Comparison of ENCODE assay signal across 22 mouse cellular contexts in genomic region chr4:75994576-75994975, GRCm38 (mm10).
DNase-seq lines count a peak whose midpoint lies in the region; ATAC-seq and TF ChIP-seq lines count a peak whose summit lies in the region.
"Had no signal": no experiment of that assay in that cellular context is flagged by ENCODE, and none has a peak within 500 bp of the region (broad histone marks: within the 10 kb centered on the region; RNA-seq: fewer than 3 reads in every experiment).

No protein-coding gene starts in this region.

- TF ChIP-seq POLR2A in limb, embryonic 14.5 days (IDR thresholded peaks at IDR 0.05; ENCODE audit: borderline replicate concordance, extremely low read depth, insufficient read depth, insufficient read length) = no peak

- H3K9me3 ChIP-seq in embryonic facial prominence, embryonic 12.5 days = no peaks in the 10 kb centered on the region
- H3K9me3 ChIP-seq in embryonic facial prominence, embryonic 10.5 days = no peaks in the 10 kb centered on the region
- H3K9me3 ChIP-seq in limb, embryonic 14.5 days (ENCODE audit: control insufficient read depth, low read length) = no peaks in the 10 kb centered on the region
- H3K9me3 ChIP-seq in limb, embryonic 10.5 days (replicated peaks) = no peaks in the 10 kb centered on the region
- H3K9me3 ChIP-seq in embryonic facial prominence, embryonic 14.5 days (ENCODE audit: control insufficient read depth, low read length) = no peaks in the 10 kb centered on the region
- H3K9me3 ChIP-seq: forebrain, embryonic 10.5 days; forebrain, embryonic 13.5 days; hindbrain, embryonic 12.5 days; hindbrain, embryonic 15.5 days had no signal

- H3K4me1 ChIP-seq in embryonic facial prominence, embryonic 12.5 days = peaks cover 19% of the 10 kb centered on the region; the same call in 1 of the 2 replicates
- peaks cover 14% of the 10 kb centered on the region; the same call in 1 of the 2 replicates for H3K4me1 ChIP-seq in embryonic facial prominence, embryonic 10.5 days
- peaks cover 8% of the 10 kb centered on the region; the same call in 1 of the 2 replicates for H3K4me1 ChIP-seq in limb, embryonic 14.5 days (ENCODE audit: control insufficient read depth, insufficient read depth, low read length)
- no peaks in the 10 kb centered on the region for H3K4me1 ChIP-seq in limb, embryonic 10.5 days
- peaks cover 20% of the 10 kb centered on the region for H3K4me1 ChIP-seq in embryonic facial prominence, embryonic 14.5 days (ENCODE audit: control insufficient read depth, insufficient read depth, low read length)
- H3K4me1 ChIP-seq: hindbrain, embryonic 12.5 days; hindbrain, embryonic 15.5 days had no signal

- H3K27ac ChIP-seq in embryonic facial prominence, embryonic 12.5 days = 0 out of 2 replicates have a peak overlapping the region, but pooled peaks have one; percentile 63
- H3K27ac ChIP-seq in embryonic facial prominence, embryonic 10.5 days (replicated peaks) = no peak overlapping the region
- H3K27ac ChIP-seq in limb, embryonic 14.5 days (replicated peaks; ENCODE audit: low read depth, low read length) = 0 out of 2 replicates have a peak overlapping the region, but pooled peaks have one; percentile 20
- no peak overlapping the region for H3K27ac ChIP-seq in limb, embryonic 10.5 days
- peak overlapping the region; percentile 69 for H3K27ac ChIP-seq in embryonic facial prominence, embryonic 14.5 days (replicated peaks; ENCODE audit: low read depth, low read length)
- H3K27ac ChIP-seq: forebrain, embryonic 10.5 days; forebrain, embryonic 13.5 days; gastrocnemius, adult 2 months; hindbrain, embryonic 12.5 days; hindbrain, embryonic 15.5 days had no signal

- H3K4me2 ChIP-seq in embryonic facial prominence, embryonic 12.5 days (replicated peaks) = no peak overlapping the region
- no peak overlapping the region for H3K4me2 ChIP-seq in limb, embryonic 14.5 days (replicated peaks; ENCODE audit: low read depth, low read length, severe bottlenecking)
- no peak overlapping the region for H3K4me2 ChIP-seq in embryonic facial prominence, embryonic 14.5 days (ENCODE audit: low read depth, low read length)
- H3K4me2 ChIP-seq: forebrain, embryonic 13.5 days; heart, embryonic 11.5 days; hindbrain, embryonic 12.5 days; hindbrain, embryonic 15.5 days had no signal

- no peak for DNase-seq in embryonic facial prominence, embryonic 10.5 days (ENCODE audit: low spot score)
- DNase-seq in limb, embryonic 14.5 days (ENCODE audit: low spot score) = no peak
- DNase-seq in limb, embryonic 10.5 days (ENCODE audit: low spot score) = no peak
- no peak for DNase-seq in embryonic facial prominence, embryonic 14.5 days (ENCODE audit: low spot score)
- DNase-seq in gastrocnemius, adult 18-20 months (ENCODE audit: low spot score) = no peak
- no peak for DNase-seq in adrenal gland, adult 8-10 months
- DNase-seq: adrenal gland, postnatal 14 days; cerebellum, adult 11 months; cerebellum, adult 2 months; cerebellum, adult 9-11 months; cerebellum, postnatal 25 days; gastrocnemius, adult 2 months; gastrocnemius, postnatal 14 days; heart, adult 11 months had no signal

- 78% methylated on average over 4 of the region's 4 CpGs for WGBS in embryonic facial prominence, embryonic 12.5 days
- WGBS in embryonic facial prominence, embryonic 10.5 days = 81% methylated on average over 4 of the region's 4 CpGs
- 85% methylated on average over 4 of the region's 4 CpGs for WGBS in limb, embryonic 14.5 days
- WGBS in limb, embryonic 10.5 days = 90% methylated on average over 4 of the region's 4 CpGs
- WGBS in embryonic facial prominence, embryonic 14.5 days = 68% methylated on average over 4 of the region's 4 CpGs

- no peaks in the 10 kb centered on the region for H3K36me3 ChIP-seq in embryonic facial prominence, embryonic 12.5 days
- no peaks in the 10 kb centered on the region for H3K36me3 ChIP-seq in embryonic facial prominence, embryonic 10.5 days (replicated peaks)
- no peaks in the 10 kb centered on the region for H3K36me3 ChIP-seq in limb, embryonic 14.5 days (ENCODE audit: control insufficient read depth, insufficient read depth, low read length)
- no peaks in the 10 kb centered on the region for H3K36me3 ChIP-seq in limb, embryonic 10.5 days
- 0 out of 2 replicates have a peak, but pooled peaks cover 4% of the 10 kb centered on the region for H3K36me3 ChIP-seq in embryonic facial prominence, embryonic 14.5 days (ENCODE audit: control insufficient read depth, insufficient read depth, low read length)
- H3K36me3 ChIP-seq: forebrain, embryonic 10.5 days; hindbrain, embryonic 12.5 days had no signal

- no peak overlapping the region for H3K4me3 ChIP-seq in embryonic facial prominence, embryonic 12.5 days
- H3K4me3 ChIP-seq in embryonic facial prominence, embryonic 10.5 days = no peak overlapping the region
- no peak overlapping the region for H3K4me3 ChIP-seq in limb, embryonic 14.5 days (replicated peaks; ENCODE audit: low read length)
- no peak overlapping the region for H3K4me3 ChIP-seq in limb, embryonic 10.5 days
- no peak overlapping the region for H3K4me3 ChIP-seq in embryonic facial prominence, embryonic 14.5 days (ENCODE audit: low read depth, low read length)
- H3K4me3 ChIP-seq: forebrain, embryonic 10.5 days; forebrain, embryonic 13.5 days; gastrocnemius, adult 2 months; hindbrain, embryonic 12.5 days; hindbrain, embryonic 15.5 days had no signal

- H3K27me3 ChIP-seq in embryonic facial prominence, embryonic 12.5 days = no peaks in the 10 kb centered on the region
- no peaks in the 10 kb centered on the region for H3K27me3 ChIP-seq in embryonic facial prominence, embryonic 10.5 days (replicated peaks; ENCODE audit: low read depth, poor library complexity, severe bottlenecking)
- H3K27me3 ChIP-seq in limb, embryonic 14.5 days (ENCODE audit: control insufficient read depth, insufficient read depth, low read length) = no peaks in the 10 kb centered on the region
- H3K27me3 ChIP-seq in limb, embryonic 10.5 days (ENCODE audit: low read depth, poor library complexity, severe bottlenecking) = no peaks in the 10 kb centered on the region
- H3K27me3 ChIP-seq in embryonic facial prominence, embryonic 14.5 days (replicated peaks; ENCODE audit: control insufficient read depth, insufficient read depth, low read length) = no peaks in the 10 kb centered on the region
- H3K27me3 ChIP-seq: forebrain, embryonic 13.5 days; hindbrain, embryonic 12.5 days; hindbrain, embryonic 15.5 days; Patski had no signal

- ATAC-seq in embryonic facial prominence, embryonic 12.5 days (ENCODE audit: insufficient number of reproducible peaks, insufficient read depth, low FRiP score, low TSS enrichment) = no peak
- no peak for ATAC-seq in limb, embryonic 14.5 days (ENCODE audit: low FRiP score, low read depth)
- no peak for ATAC-seq in embryonic facial prominence, embryonic 14.5 days (ENCODE audit: low read depth)
- ATAC-seq: forebrain, embryonic 13.5 days; forebrain, embryonic 16.5 days; Patski had no signal

- H3K9ac ChIP-seq in embryonic facial prominence, embryonic 12.5 days = no peak overlapping the region
- no peak overlapping the region for H3K9ac ChIP-seq in limb, embryonic 14.5 days (ENCODE audit: low read depth, low read length, severe bottlenecking)
- H3K9ac ChIP-seq in embryonic facial prominence, embryonic 14.5 days (ENCODE audit: low read depth, low read length) = no peak overlapping the region
- H3K9ac ChIP-seq: forebrain, embryonic 13.5 days; hindbrain, embryonic 12.5 days; hindbrain, embryonic 15.5 days had no signal

Comparison
In these comparisons a context has a peak if more than half of its experiments do, and no peak if none do; other contexts are left out.
1. H3K27ac ChIP-seq: peak in embryonic facial prominence, embryonic 12.5 days (single experiment), limb, embryonic 14.5 days (single experiment) and embryonic facial prominence, embryonic 14.5 days (single experiment); none in embryonic facial prominence, embryonic 10.5 days (single experiment) and limb, embryonic 10.5 days (single experiment).